Mouse (Mus musculus) heart, adult 2 months (tissue): ENCODE results near the gene Gm49378. TPM values are rescaled to one million over a fixed set of nuclear protein-coding genes. Genes with fewer than 3 reads are reported as not detected.
A peak's percentile ranks its signal among the peaks of the same experiment; 100 is the strongest.

Experiments
- DNase-seq, 2 experiments: peaks; one replicate each; pipeline ENCODE4 v3.0.0; 2021
- H3K27ac ChIP-seq: fragments of 200-600 bp; 2 replicates; pipeline ENCODE4 v1.8.1; 2022
- H3K27me3 ChIP-seq: fragments of 200-500 bp; 2 replicates; pipeline ENCODE4 v1.6.1; 2012; ENCODE audit warnings: mild to moderate bottlenecking, low read length, inconsistent platforms, mixed read lengths; ENCODE audit not compliant: control insufficient read depth, insufficient read depth
- H3K36me3 ChIP-seq: fragments of 200-500 bp; 2 replicates; pipeline ENCODE4 v1.6.1; 2012; ENCODE audit warnings: low read length, inconsistent platforms; ENCODE audit not compliant: control insufficient read depth, insufficient read depth
- H3K4me1 ChIP-seq: fragments of 200-500 bp; 2 replicates; pipeline ENCODE4 v1.6.1; 2011; ENCODE audit warnings: low read length; ENCODE audit not compliant: control insufficient read depth, insufficient read depth
- H3K4me3 ChIP-seq: fragments of 200-600 bp; 2 replicates; pipeline ENCODE4 v1.8.1; 2022
- H3K79me2 ChIP-seq: fragments of 200-500 bp; replicated peaks from 2 replicates; pipeline ENCODE4 v1.6.1; 2012; ENCODE audit warnings: mild to moderate bottlenecking, inconsistent platforms, low read length, moderate library complexity, mixed read lengths; ENCODE audit not compliant: control insufficient read depth, insufficient read depth
- H3K9ac ChIP-seq: fragments of 200-500 bp; 2 replicates; pipeline ENCODE4 v1.6.1; 2012; ENCODE audit warnings: low read depth, mild to moderate bottlenecking, control low read depth, inconsistent platforms, low read length, mixed read lengths
- CTCF ChIP-seq: fragments of 200-600 bp; IDR thresholded peaks from 2 replicates; pipeline ENCODE4 v1.8.1; 2022; ENCODE audit warnings: antibody characterized with exemption, mild to moderate bottlenecking, moderate library complexity
- EP300 ChIP-seq: fragments of 200-500 bp; IDR thresholded peaks from 2 replicates; pipeline ENCODE4 v1.6.1; 2011; ENCODE audit warnings: low read depth, low read length, control low read depth; ENCODE audit not compliant: insufficient read depth
- POLR2A ChIP-seq: fragments of 200-500 bp; IDR thresholded peaks from 2 replicates; pipeline ENCODE4 v1.6.1; 2011; ENCODE audit warnings: mild to moderate bottlenecking, low read depth, low read length, control low read depth; ENCODE audit not compliant: insufficient read depth
- WGBS: fragments of 180-500 bp; shearing (Covaris S2); methylation state at CpG from one replicate; pipeline ENCODE4 v1.1.7; 2018; 5-methylcytosine and 5-hydroxymethylcytosine counted together
- intact Hi-C: fragments of 180-260 bp; cut with DNase I; formaldehyde crosslinking; loops from one replicate; pipeline ENCODE4 v1.15.1; 2025
- polyA plus RNA-seq: library from polyadenylated mRNA; depleted of rRNA; stranded (reverse); fragments of >200 nt; gene quantifications from 2 replicates; pipeline ENCODE4 v1.2.3, GENCODE M21; 2012
- total RNA-seq, 2 experiments: library from RNA; stranded (reverse); gene quantifications; 2 replicates each; pipeline ENCODE4 v1.2.3; 2021

The Gm49378 gene
- total and polyA plus RNA-seq, 3 experiments: 2.5 to 3.8 (median 3.5) TPM

GRCm38 (mm10) chr14:55603633-55604576 lies 33.8 kb downstream of the Gm49378 start:
- 12% methylated on average over 19 of the region's 19 CpGs for WGBS

GRCm38 (mm10) chr14:55603271-55603632 lies 34.4 kb downstream of the Gm49378 start, which contains the start of gene Irf9:
TSS of gene Irf9 (plus strand) at chr14:55603571.
- Histone ChIP-seq H3K79me2 (no peaks in the 10 kb centered on the region), H3K36me3 (peaks cover 10% of the 10 kb centered on the region), H3K4me3 (peak within 1 kb of the TSS; percentile 71), H3K4me1 (peaks cover 12% of the 10 kb centered on the region), H3K9ac (peak within 1 kb of the TSS; percentile 76), H3K27ac (peak within 1 kb of the TSS; percentile 97), H3K27me3 (no peaks in the 10 kb centered on the region)
- no peak for DNase-seq
- intact Hi-C loops: loop anchor here (2.0 to 5.0 kb wide), 2 partner anchors 42 to 106 kb away; partner anchors contain the start of genes A730061H03Rik and Dcaf11
- WGBS: 67% methylated on average over 7 of the region's 7 CpGs
- TF ChIP-seq POLR2A: no peak
- TF ChIP-seq EP300: no peak
- no peak for TF ChIP-seq CTCF

More at GRCm38 (mm10) chr14:55603633-55604576, 33.8 kb downstream of the Gm49378 start:
- peak; percentile 92 to 93 for DNase-seq
- TF ChIP-seq EP300: peak; percentile 90; the same call in 1 of the 2 replicates
- TF ChIP-seq POLR2A: peak; percentile 69
- no peak; the same call in 1 of the 2 replicates for TF ChIP-seq CTCF
- Histone ChIP-seq H3K27ac (peak overlapping the region; percentile 97), H3K4me3 (peak overlapping the region; percentile 71), H3K36me3 (peaks cover 10% of the 10 kb centered on the region), H3K4me1 (peaks cover 12% of the 10 kb centered on the region), H3K27me3 (no peaks in the 10 kb centered on the region), H3K79me2 (no peaks in the 10 kb centered on the region), H3K9ac (peak overlapping the region; percentile 76)
- intact Hi-C loops: loop anchor here (2.0 to 5.0 kb wide), 4 partner anchors 13 to 107 kb away; partner anchors contain the start of genes A730061H03Rik, Dcaf11, Psme2 and Rnf31

GRCm38 (mm10) chr14:55598521-55599390 lies 38.9 kb downstream of the Gm49378 start:
- DNase-seq: no peak
- TF ChIP-seq CTCF (no peak), EP300 (no peak), POLR2A (no peak)
- Histone ChIP-seq H3K4me1 (peaks cover 5% of the 10 kb centered on the region), H3K36me3 (no peaks in the 10 kb centered on the region), H3K27me3 (no peaks in the 10 kb centered on the region), H3K4me3 (no peak overlapping the region), H3K9ac (no peak overlapping the region), H3K79me2 (peaks cover 2% of the 10 kb centered on the region; the same call in 1 of the 2 replicates), H3K27ac (no peak overlapping the region)
- intact Hi-C loops: no loop called here
- WGBS: 96% methylated on average over 21 of the region's 21 CpGs

GRCm38 (mm10) chr14:55596036-55596690 lies 41.5 kb downstream of the Gm49378 start:
- intact Hi-C loops: no loop called here
- WGBS: 70% methylated on average over 13 of the region's 13 CpGs
- Histone ChIP-seq H3K27me3 (no peaks in the 10 kb centered on the region), H3K9ac (no peak overlapping the region), H3K4me3 (no peak overlapping the region), H3K27ac (no peak overlapping the region), H3K36me3 (no peaks in the 10 kb centered on the region; the same call in 1 of the 2 replicates), H3K79me2 (peaks cover 3% of the 10 kb centered on the region; the same call in 1 of the 2 replicates), H3K4me1 (peaks cover 7% of the 10 kb centered on the region)
- TF ChIP-seq POLR2A (no peak), EP300 (no peak)
- no peak for DNase-seq

- H3K4me1 ChIP-seq: peaks cover 7% of the 10 kb centered on the region
- WGBS: 2% methylated on average over 16 of the region's 16 CpGs
- TF ChIP-seq POLR2A (no peak), EP300 (no peak), CTCF (no peak)
Observed at GRCm38 (mm10) chr14:55592226-55592625, 45.5 kb downstream of the Gm49378 start.

More at GRCm38 (mm10) chr14:55592226-55592625, 45.5 kb downstream of the Gm49378 start:
- Histone ChIP-seq H3K27ac (peak overlapping the region; percentile 97), H3K79me2 (peaks cover 3% of the 10 kb centered on the region; the same call in 1 of the 2 replicates), H3K4me3 (peak overlapping the region; percentile 72), H3K27me3 (no peaks in the 10 kb centered on the region), H3K9ac (peak overlapping the region; percentile 98), H3K36me3 (peaks cover 4% of the 10 kb centered on the region; the same call in 1 of the 2 replicates)
- intact Hi-C loops: no loop called here
- no peak for DNase-seq
